Mouse (Mus musculus) gonadal fat pad, adult 2 months (tissue): Measurements from ENCODE around the gene Sgms1. TPM values are rescaled to one million over a fixed set of nuclear protein-coding genes. Genes with fewer than 3 reads are reported as not detected.

Experiments
- DNase-seq: peaks from one replicate; pipeline ENCODE4 v3.0.0-alpha.2; 2012; ENCODE audit warnings: low read depth
- polyA plus RNA-seq: library from polyadenylated mRNA; depleted of rRNA; stranded (reverse); fragments of >200 nt; gene quantifications from 2 replicates; pipeline ENCODE4 v1.2.3, GENCODE M21; 2012

Gene Sgms1
- polyA plus RNA-seq, 1 experiment: 59.5 TPM

DNA sequence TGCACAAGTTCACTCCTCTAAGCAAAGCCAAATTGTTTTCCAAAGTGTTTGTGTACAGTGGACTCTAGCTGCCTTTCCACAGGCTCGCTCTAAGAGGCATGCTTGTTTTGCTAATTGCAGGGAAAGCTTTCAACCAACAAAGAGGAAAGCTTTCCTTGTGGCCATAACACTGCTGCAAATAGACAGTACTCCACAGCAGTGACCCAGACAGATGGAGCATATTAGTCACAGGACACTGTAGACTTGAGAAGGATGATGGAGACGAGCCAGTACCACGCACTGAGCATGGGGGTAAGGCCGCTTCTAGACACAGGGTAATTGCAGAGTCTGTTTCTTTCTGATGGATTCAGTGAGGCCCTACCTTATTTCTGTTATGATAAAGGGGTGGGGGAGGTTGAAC is 33.3 kb downstream of the Sgms1 start:
- DNase-seq: no peak

DNA sequence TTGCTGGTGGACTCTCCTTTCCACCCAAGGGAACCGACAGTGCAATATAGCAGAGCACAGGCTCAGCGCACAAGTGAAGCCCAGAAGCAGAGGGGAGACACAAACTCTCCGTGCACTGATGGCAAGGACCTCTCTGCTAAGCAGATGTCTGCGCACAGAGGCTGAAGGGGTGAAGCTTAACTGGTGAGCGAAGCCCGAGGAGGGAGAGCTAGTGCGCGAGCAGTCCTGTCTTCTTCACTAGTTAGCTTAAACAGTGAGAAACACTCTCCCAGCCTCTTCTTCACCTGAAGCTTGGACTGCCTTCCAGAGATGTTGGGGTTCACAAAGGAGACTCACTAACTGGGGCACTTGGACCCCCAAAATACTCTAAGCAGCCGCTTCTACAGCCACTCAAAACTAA is 36.1 kb downstream of the Sgms1 start:
- DNase-seq: no peak

DNA sequence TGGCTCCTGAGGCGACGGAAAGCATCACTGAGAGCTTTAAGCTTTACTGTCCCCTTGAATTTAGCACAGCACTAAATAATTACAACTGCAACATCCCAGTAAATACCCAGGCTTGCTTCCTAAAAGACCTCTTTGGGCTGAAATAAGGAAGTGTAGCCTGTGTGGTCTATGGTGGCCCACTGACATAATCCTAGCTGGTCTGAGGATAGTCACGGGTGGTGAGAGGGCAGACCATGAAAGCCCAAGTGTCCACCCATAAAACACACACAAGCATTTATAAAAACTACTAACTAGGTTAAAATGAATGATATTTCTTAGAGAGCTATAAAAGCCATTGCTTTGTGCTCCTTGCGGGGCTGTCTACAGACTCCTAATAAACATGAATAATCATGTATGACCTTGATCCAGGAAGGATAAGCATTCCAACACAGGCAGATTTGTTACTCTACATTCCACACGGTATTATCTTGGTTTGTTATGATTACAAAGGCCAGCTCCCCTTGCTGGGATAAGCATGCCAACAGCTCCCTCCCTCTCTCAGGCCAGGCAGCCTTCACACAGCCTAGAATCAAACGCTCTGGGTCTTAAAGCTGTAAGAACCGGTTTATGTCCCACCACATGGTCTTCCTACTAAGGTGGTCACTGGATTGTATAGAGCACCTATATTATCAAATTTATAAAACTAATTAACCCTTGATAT is 40.4 kb downstream of the Sgms1 start:
- no peak for DNase-seq

DNA sequence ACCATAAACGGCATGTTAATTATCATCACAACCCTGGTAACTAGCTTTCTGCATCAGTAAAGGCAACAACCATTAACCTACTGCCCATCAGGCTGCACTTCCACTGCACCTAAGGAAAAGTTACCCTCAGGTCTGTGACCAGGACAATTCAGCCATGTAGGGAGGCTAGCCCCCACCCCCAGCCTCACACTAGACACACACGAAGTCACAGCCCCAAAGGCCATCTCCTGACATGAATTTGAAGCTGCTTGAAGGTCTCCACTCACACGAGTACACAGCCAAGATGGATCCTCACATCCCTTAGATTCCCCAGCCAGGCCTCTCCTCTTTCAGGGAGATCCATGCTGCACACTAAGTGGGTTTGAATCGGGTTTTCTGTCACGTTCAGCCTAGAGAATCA is 42.0 kb downstream of the Sgms1 start:
- no peak for DNase-seq

DNA sequence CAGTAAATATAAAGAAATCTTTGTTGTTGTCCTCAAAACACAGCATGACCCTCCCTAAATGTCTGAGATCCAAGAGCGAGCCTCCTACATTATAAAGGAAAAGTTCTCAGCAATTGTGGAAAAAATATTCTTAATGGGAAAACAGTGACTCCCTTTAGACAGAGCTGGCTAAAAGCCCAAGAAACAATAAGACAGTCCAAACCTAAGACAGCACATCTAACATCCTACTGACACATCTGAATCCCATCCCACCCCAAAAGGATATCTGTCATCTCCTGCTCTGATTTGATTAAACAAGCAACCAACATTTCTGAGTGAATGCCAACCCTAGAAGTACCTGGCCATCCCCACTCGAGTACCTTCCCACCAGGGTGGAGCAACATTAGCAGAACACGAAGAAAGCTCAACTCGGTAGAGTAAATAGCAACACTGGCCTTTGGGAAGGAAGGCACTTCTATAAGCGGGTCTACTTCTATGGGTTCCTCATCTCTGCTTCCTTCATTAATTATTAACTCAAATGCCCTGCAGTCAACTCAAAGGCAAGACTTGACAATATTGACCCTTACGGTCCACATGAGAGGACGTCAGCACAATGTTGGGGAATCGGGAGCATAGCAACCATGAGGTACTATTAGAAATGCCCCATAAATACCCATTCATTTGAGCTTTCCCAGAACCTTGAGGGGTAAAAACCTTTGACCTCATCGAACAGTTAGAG is 42.7 kb downstream of the Sgms1 start:
- DNase-seq: no peak

DNA sequence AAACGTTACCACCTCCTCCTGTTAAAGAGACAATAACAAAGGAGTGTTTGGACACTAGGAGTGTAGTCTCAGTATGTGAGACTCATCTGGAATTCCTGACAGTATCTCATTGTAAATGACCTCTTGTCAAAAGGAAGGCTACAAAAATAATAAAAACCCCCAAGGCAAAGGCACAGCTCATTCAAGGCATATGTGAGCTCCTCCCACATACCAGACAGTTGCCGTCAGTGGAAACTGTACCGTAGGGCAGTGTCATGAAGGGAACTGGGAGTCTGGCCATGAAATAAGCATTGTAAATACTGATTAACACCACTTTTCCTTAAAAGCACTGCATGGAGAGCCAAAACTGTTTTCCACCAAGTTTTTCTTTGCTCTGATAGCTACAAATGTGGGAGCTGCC is 43.3 kb downstream of the Sgms1 start:
- DNase-seq: peak; percentile 52

DNA sequence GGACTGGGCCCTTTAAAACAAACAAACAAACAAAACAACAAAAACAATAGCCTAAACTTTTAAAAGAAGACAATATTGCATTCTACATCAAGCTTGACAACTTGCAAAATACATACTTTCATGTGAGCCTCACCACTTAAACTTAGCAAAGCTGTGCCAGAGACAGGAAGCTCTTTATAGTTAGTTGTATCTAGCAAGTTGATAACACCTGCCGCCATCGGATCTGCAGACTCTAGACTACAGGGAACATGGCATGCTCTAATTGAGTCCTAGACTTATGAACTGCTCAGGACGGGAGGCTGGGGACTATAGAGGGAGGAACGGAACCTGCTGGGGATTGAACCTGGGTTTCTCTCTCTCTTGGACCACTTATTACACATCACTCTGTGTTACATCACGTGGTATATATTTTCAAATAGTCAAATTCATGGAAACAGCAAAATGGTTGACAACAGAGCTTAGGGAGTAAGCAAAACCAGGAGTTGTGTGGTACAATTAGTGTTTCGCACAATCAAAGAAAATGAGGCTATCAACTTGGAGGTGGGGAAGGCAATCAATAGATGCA is 44.3 kb downstream of the Sgms1 start:
- no peak for DNase-seq

DNA sequence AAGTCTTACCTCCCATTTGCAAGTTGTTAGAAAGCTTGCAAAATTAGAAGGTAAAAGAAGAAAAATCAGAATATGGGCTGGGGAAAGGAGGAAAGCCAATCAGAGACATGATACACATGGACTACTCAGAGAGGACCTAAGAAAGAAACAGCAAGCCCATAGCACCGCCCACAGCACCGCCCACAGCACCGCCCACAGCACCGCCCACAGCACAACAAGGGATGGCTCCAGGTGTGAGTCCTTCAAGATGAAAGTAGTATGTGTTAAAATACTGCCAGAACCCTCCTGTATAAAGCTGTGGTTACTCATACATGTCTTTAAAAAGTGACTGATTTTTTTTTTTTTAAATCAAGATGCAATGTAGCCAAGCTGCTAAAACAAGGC is 44.8 kb downstream of the Sgms1 start:
- DNase-seq: no peak

DNA sequence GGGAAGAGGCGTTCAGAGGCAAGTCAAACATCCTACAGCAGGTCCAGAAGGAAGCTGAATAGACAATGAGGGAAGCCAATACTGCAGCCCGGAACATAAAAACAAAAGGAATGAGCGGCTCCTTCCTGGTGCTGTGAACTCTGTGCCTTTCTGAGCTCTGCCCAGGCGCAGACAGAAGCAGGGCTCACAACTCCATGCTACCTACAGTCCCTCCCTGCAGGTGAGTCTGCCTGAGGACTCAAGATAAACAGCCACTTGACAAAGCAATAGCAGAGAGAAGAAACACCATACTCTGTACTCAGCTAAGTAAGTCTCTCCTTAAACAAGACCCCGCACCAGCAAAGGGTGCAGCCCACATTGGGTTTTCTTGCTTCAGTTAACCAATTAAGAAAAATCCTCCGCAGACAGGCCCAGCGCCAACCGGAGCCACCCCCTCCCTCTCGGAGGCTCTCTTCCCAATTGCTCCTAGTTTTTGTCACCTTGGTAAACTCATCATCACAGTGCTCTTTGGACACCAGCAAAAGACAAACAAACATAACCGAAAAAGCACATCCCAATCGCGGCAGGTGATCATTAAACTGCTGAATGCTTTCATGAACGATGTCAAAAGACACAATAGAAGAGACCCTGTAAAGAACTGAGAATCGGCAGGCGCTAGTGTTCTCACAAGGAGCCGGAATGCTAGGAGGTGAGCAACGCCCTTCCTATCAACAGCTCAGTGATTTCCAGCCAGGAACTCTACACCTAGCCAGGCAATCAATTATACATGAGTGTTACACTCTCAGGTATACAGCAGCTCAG is 45.4 kb downstream of the Sgms1 start:
- no peak for DNase-seq

DNA sequence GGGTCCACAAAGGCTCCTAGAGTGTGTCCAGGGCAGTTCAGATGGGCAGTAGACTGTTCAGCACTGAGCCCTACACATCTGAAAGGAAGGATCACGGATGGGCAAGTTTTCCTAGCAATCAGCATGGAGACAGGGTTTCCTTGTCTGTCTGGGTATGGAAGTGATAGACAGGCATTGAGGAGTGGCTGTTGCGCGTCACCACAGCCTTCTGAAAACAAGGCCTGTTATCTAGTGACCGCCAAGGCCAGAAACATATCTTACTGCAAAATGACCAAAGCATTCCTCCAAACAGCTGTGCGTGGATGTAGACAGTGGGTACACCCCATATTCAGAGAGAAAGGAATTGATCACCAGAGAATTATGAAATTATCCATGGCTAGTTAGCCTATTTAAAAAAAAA is 47.1 kb downstream of the Sgms1 start:
- no peak for DNase-seq

DNA sequence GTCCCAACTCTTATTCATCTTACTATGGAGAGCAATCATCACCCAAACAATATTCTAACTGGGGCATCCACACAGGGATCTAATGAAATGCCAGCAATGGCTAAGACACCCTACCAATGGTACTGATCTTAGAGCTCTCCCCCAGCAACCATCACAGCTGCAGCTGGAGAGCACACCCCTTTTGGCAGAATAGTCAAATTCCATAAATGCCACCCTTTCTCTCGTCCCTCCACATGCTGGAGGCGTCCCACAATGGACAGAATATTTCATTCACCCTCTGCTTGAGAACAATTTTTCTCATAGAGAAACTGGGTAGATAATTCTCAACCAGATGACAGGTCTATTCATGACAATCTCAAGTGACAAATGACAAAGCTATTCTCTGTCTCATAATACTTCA is 48.4 kb downstream of the Sgms1 start:
- DNase-seq: no peak

DNA sequence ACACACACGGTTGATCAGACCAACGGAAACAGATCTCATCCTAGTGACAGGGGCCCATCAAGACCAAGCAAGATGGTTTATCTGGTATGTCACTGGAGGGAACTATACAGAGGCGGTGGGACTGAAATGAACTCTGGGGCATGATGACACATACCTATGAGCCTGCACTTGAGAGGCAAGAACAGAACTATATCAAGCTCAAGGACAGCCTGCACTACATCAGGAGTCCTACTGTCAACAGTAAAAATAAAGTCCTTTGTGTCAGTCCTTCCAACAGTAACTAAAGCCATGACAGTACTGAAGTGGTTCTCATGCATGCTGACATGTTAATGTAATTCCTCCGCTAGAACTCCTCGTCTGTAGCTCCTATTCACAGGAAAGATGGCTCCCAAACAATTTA is 49.3 kb downstream of the Sgms1 start:
- no peak for DNase-seq

DNA sequence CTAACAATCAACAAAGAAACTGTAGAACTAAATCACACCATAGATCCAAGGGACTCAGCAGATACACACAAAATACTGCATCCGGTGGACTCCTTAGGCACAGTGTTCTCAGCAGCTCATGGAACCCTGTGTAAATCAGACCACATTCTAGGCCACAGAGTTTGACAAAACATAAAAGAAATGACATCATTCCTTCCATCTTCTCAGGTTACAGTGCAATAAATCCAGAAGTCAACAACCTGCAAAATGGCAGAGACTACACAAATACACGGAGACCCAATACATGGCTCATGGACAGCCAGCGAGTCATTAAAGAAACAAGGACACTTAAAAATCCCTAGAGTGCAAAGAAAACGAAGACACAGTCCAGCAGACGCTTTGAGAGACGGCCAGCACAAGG is 51.8 kb downstream of the Sgms1 start:
- DNase-seq: no peak

DNA sequence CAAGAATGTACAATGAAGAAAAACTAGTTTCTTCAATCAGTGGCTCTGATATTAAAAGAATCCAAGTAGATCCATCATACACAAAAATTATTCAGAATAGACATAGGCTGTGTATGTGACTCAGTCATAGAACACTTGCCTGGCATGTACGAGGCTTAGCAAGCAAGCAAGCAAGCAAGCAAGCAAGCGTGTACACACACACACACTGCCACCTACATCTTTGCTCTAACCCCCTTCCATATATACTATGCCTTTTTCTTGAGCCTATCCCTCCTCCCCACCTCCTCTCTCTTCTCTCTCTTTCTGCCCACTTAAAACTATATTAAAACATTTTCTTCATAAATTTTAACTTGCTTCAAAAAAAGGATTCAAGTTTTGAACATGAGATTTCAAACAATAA is 54.8 kb downstream of the Sgms1 start:
- no peak for DNase-seq

DNA sequence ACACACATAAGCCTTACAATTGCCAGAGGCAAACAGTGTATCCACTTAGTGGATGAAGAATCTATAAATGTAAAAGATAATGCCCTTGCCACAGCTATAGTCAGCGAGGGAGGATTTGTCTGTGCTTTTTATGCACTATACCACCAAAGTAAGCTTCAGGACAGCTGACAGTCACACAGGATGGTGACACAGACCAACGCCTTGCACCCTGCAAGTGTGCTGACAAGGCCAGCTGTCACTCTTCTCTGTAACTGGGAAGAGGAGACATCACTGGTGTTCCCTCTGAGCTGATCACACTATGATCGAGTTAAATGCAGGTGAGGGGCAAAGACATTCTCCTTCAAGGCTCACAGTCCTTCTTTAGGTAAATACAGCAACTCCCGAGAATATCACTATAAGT is 56.0 kb downstream of the Sgms1 start:
- no peak for DNase-seq

DNA sequence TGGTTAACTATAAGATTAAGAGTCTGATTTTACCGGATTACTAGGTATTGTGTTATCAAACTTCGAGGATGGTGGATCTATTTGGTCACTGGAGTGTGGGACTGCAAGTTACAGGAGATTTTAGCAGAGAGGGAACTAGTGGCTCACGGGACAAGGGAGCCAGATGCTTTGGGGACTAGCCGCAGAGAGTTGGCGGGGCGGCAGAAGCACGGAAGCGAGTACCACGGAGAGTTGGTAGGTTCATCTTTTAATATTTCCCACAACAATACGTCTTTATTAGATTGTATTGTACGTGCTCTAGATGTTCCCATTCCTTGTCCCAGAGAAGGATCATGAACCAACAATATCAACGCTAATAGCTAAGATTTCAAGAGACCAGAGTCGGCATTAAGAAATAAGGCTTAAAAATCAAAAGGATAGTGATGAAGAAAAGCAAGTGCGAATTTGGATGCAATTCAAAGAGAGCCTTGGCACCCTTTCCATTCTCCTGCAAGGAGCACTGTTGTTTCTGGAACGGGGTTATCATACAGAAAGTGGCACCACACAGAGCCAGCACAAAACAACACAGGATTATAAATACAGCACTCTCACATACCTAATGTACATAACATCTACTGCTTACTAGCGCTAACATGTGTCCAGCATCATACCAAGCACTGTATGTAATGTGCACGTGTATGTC is 56.6 kb downstream of the Sgms1 start:
- DNase-seq: no peak

DNA sequence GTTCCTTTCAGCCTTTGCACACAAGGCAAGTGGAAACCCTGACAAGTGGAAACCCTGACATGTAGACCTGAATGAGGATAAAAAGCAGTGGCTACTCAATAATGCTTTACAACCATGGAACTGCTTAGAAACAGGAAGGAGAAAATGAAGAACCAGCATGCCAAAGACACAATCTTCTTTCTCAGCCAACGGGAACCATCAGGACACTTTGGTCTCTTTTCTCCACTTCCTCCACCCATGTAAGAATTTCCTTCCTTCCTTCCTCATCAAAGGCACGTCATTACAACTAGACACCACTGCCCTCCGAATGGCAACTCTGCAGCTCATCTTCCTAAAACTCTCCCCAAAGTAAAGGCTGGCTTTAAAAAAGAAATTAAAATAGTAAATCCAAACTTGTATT is 59.3 kb downstream of the Sgms1 start:
- no peak for DNase-seq

DNA sequence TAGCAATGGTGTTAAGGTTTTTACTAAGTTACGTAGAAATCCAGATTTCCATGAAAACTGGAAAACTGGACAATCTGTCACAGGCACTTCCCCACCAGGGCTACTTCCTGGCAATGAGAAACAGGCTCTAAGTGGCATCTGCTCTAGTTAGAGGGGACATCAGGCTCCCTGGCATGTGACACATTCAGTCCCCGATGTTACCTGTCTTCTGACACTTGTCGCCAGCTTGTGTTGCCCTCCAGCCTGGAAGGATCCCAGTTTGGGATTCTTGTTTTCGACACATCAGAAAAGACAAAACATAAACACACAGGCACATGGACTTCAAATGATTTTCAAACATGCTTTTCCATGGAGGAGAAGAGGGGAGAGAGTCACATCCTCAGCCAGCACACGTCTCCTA is 60.0 kb downstream of the Sgms1 start:
- no peak for DNase-seq

DNA sequence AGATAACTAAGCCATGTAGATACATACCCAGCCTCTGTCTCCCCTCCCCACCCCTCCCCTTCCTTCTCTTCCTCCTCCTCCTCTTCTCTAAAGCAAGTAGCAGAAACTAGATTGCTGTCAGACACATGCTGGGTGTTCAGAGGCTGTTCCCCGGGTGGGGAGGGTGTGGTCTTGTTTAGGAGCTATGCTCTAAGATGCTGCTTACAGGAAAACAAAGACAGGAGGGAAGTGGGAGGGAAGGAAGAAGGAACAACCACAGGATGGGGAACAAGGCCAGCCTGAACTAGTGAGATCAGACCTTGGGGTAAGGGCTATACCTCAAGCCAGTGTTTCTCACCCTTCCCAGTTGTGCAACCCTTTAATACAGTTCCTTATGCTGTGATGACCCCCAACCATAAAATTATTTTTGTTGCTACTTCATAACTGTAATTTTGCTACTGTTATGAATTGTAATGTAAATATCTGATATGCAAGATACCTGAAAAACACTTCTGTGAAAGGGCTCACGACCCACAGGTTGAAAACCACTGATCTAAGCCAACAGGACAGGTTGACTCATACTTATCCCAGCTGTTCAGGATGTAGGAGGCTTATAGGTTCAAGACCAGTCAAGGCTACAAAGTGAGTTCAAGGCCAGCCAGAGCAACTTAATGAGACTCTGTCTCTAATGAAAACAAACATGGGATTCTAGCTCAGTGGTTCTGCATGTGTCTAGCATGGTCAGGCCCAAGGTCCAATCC is 61.3 kb downstream of the Sgms1 start:
- DNase-seq: no peak

DNA sequence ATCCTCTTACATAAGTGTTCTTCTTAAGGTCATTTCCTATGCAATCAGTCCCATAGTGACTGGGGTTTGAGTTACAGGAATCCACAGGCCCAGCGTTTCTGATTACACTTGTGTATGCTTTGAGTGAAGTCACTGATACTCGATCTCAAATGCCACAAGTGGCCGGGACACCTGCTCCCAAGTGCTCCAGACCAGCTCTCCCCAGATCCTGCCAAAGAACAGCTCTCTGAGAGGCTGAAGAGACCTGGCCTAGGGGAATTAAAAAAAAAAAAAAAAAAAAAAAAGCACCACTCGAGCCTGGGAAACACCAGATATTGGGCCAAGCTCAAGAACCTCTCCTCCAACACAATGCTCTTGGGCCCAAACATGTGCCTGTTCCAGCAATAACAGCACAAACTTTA is 62.9 kb downstream of the Sgms1 start:
- no peak for DNase-seq

DNA sequence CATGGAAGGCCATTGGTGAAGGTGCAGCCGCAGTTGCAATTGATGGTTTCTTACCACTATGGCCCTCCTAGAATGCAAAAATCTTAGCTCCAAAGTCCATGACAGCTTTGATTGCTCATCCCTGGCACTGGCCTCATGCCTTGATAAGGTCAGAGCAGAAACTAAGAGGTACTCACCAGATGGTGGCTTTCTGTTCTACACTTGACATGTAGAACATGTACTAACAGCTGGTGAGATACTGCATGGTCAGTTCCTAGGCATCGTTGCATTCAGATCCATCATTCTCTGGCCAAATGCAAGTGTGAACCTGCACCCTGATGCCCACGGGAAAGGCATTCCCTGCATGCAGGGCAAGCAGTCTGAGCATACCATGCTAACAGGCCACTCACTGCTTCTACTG is 63.4 kb downstream of the Sgms1 start:
- DNase-seq: no peak
